In genomic region chr6:67034331-67035130, GRCm38 (mm10) we compare ENCODE assay signal across 8 mouse cellular contexts. TPM values are rescaled to one million over a fixed set of nuclear protein-coding genes. Genes with fewer than 3 reads are reported as not detected.
A peak's percentile ranks its signal among the peaks of the same experiment; 100 is the strongest.
DNase-seq lines count a peak whose midpoint lies in the region; ATAC-seq lines count a peak whose summit lies in the region.
"Had no signal": no experiment of that assay in that cellular context is flagged by ENCODE, and none has a peak within 500 bp of the region (broad histone marks: within the 10 kb centered on the region; RNA-seq: fewer than 3 reads in every experiment).

No protein-coding gene starts in this region.

- H3K4me1 ChIP-seq in forebrain, embryonic 13.5 days = peaks cover 24% of the 10 kb centered on the region
- H3K4me1 ChIP-seq in megakaryocyte, embryonic 14.5 days = peaks cover 51% of the 10 kb centered on the region

- ATAC-seq in forebrain, embryonic 13.5 days = no peak

- no peak overlapping the region for H3K9ac ChIP-seq in forebrain, embryonic 13.5 days

- DNase-seq in 3T3-L1 (ENCODE audit: low read depth, low spot score) = peak; percentile 28
- DNase-seq in 416B (ENCODE audit: low read depth) = peak; percentile 65
- DNase-seq in adrenal gland, postnatal 10 days = no peak
- DNase-seq in adrenal gland, adult 8-10 months = no peak
- no peak for DNase-seq in right cerebral cortex, postnatal 25 days
- DNase-seq: adrenal gland, postnatal 14 days had no signal

- H3K4me3 ChIP-seq in forebrain, embryonic 13.5 days = no peak overlapping the region
- peak overlapping the region; percentile 87 for H3K4me3 ChIP-seq in megakaryocyte, embryonic 14.5 days (replicated peaks)

- no peaks in the 10 kb centered on the region for H3K9me3 ChIP-seq in forebrain, embryonic 13.5 days (replicated peaks)
- no peaks in the 10 kb centered on the region for H3K9me3 ChIP-seq in megakaryocyte, embryonic 14.5 days

- no peaks in the 10 kb centered on the region for H3K36me3 ChIP-seq in forebrain, embryonic 13.5 days (ENCODE audit: poor library complexity, severe bottlenecking)
- peaks cover 32% of the 10 kb centered on the region for H3K36me3 ChIP-seq in megakaryocyte, embryonic 14.5 days (replicated peaks; ENCODE audit: low read length)

- H3K27ac ChIP-seq in forebrain, embryonic 13.5 days = no peak overlapping the region

- WGBS in forebrain, embryonic 13.5 days = 49% methylated on average over 7 of the region's 7 CpGs

- no peaks in the 10 kb centered on the region; the same call in 1 of the 2 replicates for H3K27me3 ChIP-seq in forebrain, embryonic 13.5 days
- H3K27me3 ChIP-seq in megakaryocyte, embryonic 14.5 days (replicated peaks) = no peaks in the 10 kb centered on the region

- peak overlapping the region; percentile 3 for H3K4me2 ChIP-seq in forebrain, embryonic 13.5 days

RNA-seq across cellular contexts. Expression of gene Gadd45a, which starts 2.7 kb away (rescaled TPM):
- 13.9 and 16.9 TPM in 2 replicates for polyA plus RNA-seq in forebrain, embryonic 13.5 days (2015; fragmentation: Nextera tagmentation; extraction: Ambion mirVana)
- 88.5 and 148 TPM in 2 replicates for polyA plus RNA-seq in megakaryocyte, embryonic 14.5 days (2012; ENCODE audit: insufficient read depth, low replicate concordance)
- 10 to 100 TPM; 11.6 to 16.2 TPM for total RNA-seq in adrenal gland, postnatal 10 days (2021)
- 10 to 100 TPM; 16.4 to 36.1 (median 22.2) TPM for total RNA-seq in adrenal gland, adult 8-10 months (2022)

Comparison
In these comparisons a context has a peak if more than half of its experiments do, and no peak if none do; other contexts are left out.
1. DNase-seq: peak in 3T3-L1 (single experiment) and 416B (single experiment); none in adrenal gland, postnatal 10 days (single experiment), adrenal gland, adult 8-10 months (single experiment) and right cerebral cortex, postnatal 25 days (single experiment).